Mouse (Mus musculus): Measurements from ENCODE around the gene Trim7. TPM values are rescaled to one million over a fixed set of nuclear protein-coding genes. Genes with fewer than 3 reads are reported as not detected.

The Trim7 gene
- polyA plus RNA-seq, 1 experiment from 2014 or later, result 3.0 TPM

DNA sequence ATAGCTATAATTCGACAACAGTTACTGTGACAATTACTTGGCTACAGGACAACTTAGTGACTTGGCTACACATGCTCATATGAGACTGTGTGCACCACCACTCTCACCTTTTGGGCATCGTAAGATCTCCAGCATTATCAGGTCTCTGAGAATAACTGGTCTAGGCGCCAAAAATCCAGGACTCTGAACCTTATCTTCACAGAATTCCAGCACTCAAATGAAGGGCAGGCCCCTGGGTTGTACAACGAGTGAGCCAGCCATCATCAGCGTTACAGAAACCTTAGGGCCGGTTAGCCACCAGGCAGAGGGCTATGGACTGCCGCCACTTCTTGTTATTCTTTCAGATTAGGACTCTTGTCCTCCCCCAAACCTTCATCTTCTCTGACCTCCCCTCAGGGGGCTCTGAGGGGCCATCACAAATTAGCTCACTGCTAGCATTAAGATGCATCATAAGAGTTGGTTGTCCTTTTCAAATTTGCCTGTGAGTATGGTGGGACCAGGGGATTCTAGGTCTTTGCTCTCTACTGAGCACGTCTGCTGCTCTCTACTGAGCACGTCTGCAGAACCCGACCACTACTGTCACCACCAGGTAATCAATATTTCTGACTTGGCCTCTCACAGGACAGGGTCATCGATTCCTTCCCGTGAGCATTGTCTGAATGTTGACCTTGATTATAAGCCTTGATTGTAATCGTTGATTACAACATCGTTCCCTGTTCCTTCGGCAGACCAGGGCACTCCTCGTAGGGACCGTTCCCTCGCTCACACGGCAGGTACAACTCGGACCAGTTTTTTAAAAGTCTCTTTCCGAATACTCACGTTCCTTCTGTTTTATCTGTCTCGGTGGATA, 26.9 kb downstream of the Trim7 start:
- peak overlapping the region; percentile 46 for H3K4me3 ChIP-seq (ENCODE audit: low read depth, low read length)
- H3K9ac ChIP-seq (ENCODE audit: low read length), result peak overlapping the region; percentile 53

DNA sequence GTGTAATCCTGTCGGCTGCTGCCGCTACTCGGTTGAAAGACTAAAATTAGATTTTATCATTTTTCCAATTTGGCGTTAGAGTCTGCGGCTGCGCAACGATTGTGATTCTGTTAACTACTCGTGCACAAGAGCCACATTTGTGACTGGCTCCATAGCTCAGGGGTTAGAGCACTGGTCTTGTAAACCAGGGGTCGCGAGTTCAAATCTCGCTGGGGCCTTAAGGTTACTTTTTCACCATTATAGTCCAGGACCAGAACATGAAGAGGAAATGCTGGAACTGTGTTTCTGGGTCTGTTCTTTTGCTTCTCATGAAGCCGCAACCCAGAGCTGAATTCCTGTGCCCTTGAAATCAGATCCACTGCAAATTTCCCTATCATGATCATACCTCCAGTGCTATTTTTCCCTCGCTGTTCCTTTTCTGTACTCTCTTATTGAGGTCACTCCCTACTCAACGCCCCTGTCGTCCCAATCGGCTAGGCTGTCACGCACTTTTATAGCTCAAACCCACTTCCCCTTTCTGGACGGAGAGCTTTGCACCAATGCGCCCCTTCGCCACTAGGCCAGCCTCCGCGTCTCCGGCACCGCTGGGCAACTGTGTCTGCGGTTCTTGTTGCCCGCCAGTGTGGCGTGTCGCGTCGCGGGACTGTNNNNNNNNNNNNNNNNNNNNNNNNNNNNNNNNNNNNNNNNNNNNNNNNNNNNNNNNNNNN, 27.7 kb downstream of the Trim7 start:
- peak overlapping the region; percentile 46 for H3K4me3 ChIP-seq (ENCODE audit: low read depth, low read length)
- H3K27ac ChIP-seq (replicated peaks), result no peak overlapping the region; the same call in 1 of the 2 replicates
- no peaks in the 10 kb centered on the region for H3K9me3 ChIP-seq (ENCODE audit: control insufficient read depth, low read length)
- ATAC-seq (ENCODE audit: low FRiP score, low TSS enrichment) (peak; percentile 53; the same call in 1 of the 2 replicates), DNase-seq (ENCODE audit: low spot score) (peak; percentile 76)
- no peaks in the 10 kb centered on the region for H3K36me3 ChIP-seq (ENCODE audit: control insufficient read depth, insufficient read depth, low read length)
- WGBS, result 2% methylated on average over 31 of the region's 31 CpGs
- 0 out of 2 replicates have a peak overlapping the region, but pooled peaks have one; percentile 41 for H3K9ac ChIP-seq (ENCODE audit: low read length)
- H3K4me1 ChIP-seq (replicated peaks; ENCODE audit: control insufficient read depth, insufficient read depth), result no peaks in the 10 kb centered on the region
- no peak for TF ChIP-seq EP300 (optimal IDR thresholded peaks at IDR 0.05)
- peak; percentile 32 for TF ChIP-seq CTCF (IDR thresholded peaks at IDR 0.05; ENCODE audit: low read depth)
- no peaks in the 10 kb centered on the region for H3K27me3 ChIP-seq (ENCODE audit: control insufficient read depth, insufficient read depth, low read length)
- H3K4me2 ChIP-seq (replicated peaks; ENCODE audit: low read depth), result peak overlapping the region; percentile 78

More for the DNA sequence above, 26.9 kb downstream of the Trim7 start:
- DNase-seq (ENCODE audit: low spot score) (no peak), ATAC-seq (ENCODE audit: low FRiP score, low TSS enrichment) (no peak)
- WGBS, result 10% methylated on average over 23 of the region's 23 CpGs
- no peak overlapping the region for H3K27ac ChIP-seq (replicated peaks)
- peak overlapping the region; percentile 78 for H3K4me2 ChIP-seq (replicated peaks; ENCODE audit: low read depth)
- H3K27me3 ChIP-seq (ENCODE audit: control insufficient read depth, insufficient read depth, low read length), result no peaks in the 10 kb centered on the region
- H3K9me3 ChIP-seq (ENCODE audit: control insufficient read depth, low read length), result no peaks in the 10 kb centered on the region
- no peaks in the 10 kb centered on the region for H3K4me1 ChIP-seq (replicated peaks; ENCODE audit: control insufficient read depth, insufficient read depth)
- TF ChIP-seq EP300 (optimal IDR thresholded peaks at IDR 0.05), result no peak
- TF ChIP-seq CTCF (IDR thresholded peaks at IDR 0.05; ENCODE audit: low read depth), result no peak
- no peaks in the 10 kb centered on the region for H3K36me3 ChIP-seq (ENCODE audit: control insufficient read depth, insufficient read depth, low read length)

DNA sequence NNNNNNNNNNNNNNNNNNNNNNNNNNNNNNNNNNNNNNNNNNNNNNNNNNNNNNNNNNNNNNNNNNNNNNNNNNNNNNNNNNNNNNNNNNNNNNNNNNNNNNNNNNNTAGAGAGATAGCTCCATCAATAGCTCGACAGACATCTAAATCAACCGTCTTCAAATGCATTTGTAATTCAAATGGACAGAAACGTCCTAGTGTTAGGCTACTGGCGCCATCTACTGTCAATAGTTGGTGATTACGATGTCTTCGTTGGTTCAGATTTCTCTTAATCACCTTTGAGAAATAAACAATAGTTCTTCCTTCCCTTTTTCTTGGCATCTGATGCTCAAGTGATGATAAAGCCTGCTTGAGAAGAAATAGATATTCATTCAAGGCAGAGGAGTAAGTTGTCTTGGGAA, 33.1 kb downstream of the Trim7 start:
- TF ChIP-seq EP300 (optimal IDR thresholded peaks at IDR 0.05), result no peak
- peak; percentile 94 for TF ChIP-seq CTCF (IDR thresholded peaks at IDR 0.05; ENCODE audit: low read depth)
- H3K9ac ChIP-seq (ENCODE audit: low read length), result no peak overlapping the region
- 0% methylated on average over 6 of the region's 6 CpGs for WGBS
- H3K27ac ChIP-seq (replicated peaks), result no peak overlapping the region
- H3K36me3 ChIP-seq (ENCODE audit: control insufficient read depth, insufficient read depth, low read length), result no peaks in the 10 kb centered on the region
- no peaks in the 10 kb centered on the region for H3K9me3 ChIP-seq (ENCODE audit: control insufficient read depth, low read length)
- DNase-seq (ENCODE audit: low spot score) (peak; percentile 44), ATAC-seq (ENCODE audit: low FRiP score, low TSS enrichment) (no peak)
- no peaks in the 10 kb centered on the region for H3K4me1 ChIP-seq (replicated peaks; ENCODE audit: control insufficient read depth, insufficient read depth)
- no peak overlapping the region for H3K4me3 ChIP-seq (ENCODE audit: low read depth, low read length)
- H3K27me3 ChIP-seq (ENCODE audit: control insufficient read depth, insufficient read depth, low read length), result no peaks in the 10 kb centered on the region
- H3K4me2 ChIP-seq (replicated peaks; ENCODE audit: low read depth), result peak overlapping the region; percentile 78; the same call in 1 of the 2 replicates

- 88% methylated on average over 1 of the region's 1 CpGs for WGBS
- TF ChIP-seq EP300 (optimal IDR thresholded peaks at IDR 0.05) (no peak), CTCF (IDR thresholded peaks at IDR 0.05; ENCODE audit: low read depth) (0 out of 2 replicates have a peak, but pooled peaks have one; percentile 13)
Observed at GRCm38 (mm10) chr11:48862784-48863319, 36.9 kb downstream of the Trim7 start.

DNA sequence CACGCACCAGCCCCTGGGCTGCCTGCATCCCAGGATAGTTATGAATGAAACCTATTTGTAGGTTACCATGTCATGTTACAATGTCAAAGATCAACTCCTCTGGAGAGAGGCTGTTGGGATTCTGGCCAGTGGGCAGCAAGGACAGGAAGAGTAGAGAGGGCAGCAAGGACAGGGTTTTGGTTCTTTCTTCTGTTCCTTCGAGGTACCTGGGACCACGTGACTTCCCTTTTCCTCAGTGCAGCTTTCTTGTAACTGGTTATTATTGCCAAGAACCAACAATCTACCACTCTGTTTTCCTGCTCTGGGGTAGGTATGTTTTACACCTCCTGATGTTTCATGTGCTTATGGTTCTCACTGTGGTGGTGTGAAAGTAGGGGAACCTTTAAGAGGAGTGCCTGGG, 37.9 kb downstream of the Trim7 start:
- no peak for TF ChIP-seq EP300 (optimal IDR thresholded peaks at IDR 0.05)
- no peak for TF ChIP-seq CTCF (IDR thresholded peaks at IDR 0.05; ENCODE audit: low read depth)
- H3K9me3 ChIP-seq (ENCODE audit: control insufficient read depth, low read length), result no peaks in the 10 kb centered on the region
- H3K27me3 ChIP-seq (ENCODE audit: control insufficient read depth, insufficient read depth, low read length), result no peaks in the 10 kb centered on the region
- no peak overlapping the region for H3K4me3 ChIP-seq (ENCODE audit: low read depth, low read length)
- no peaks in the 10 kb centered on the region for H3K4me1 ChIP-seq (replicated peaks; ENCODE audit: control insufficient read depth, insufficient read depth)
- peaks cover 6% of the 10 kb centered on the region; the same call in 1 of the 2 replicates for H3K36me3 ChIP-seq (ENCODE audit: control insufficient read depth, insufficient read depth, low read length)
- no peak overlapping the region for H3K27ac ChIP-seq (replicated peaks)
- ATAC-seq (ENCODE audit: low FRiP score, low TSS enrichment) (no peak), DNase-seq (ENCODE audit: low spot score) (no peak)
- WGBS, result 82% methylated on average over 3 of the region's 3 CpGs
- H3K4me2 ChIP-seq (replicated peaks; ENCODE audit: low read depth), result no peak overlapping the region
- no peak overlapping the region for H3K9ac ChIP-seq (ENCODE audit: low read length)

More at GRCm38 (mm10) chr11:48862784-48863319, 36.9 kb downstream of the Trim7 start:
- no peak overlapping the region for H3K27ac ChIP-seq (replicated peaks)
- no peak overlapping the region for H3K4me2 ChIP-seq (replicated peaks; ENCODE audit: low read depth)
- ATAC-seq (ENCODE audit: low FRiP score, low TSS enrichment) (no peak), DNase-seq (ENCODE audit: low spot score) (no peak)
- H3K27me3 ChIP-seq (ENCODE audit: control insufficient read depth, insufficient read depth, low read length), result no peaks in the 10 kb centered on the region
- H3K4me3 ChIP-seq (ENCODE audit: low read depth, low read length), result no peak overlapping the region
- H3K9ac ChIP-seq (ENCODE audit: low read length), result no peak overlapping the region
- no peaks in the 10 kb centered on the region for H3K9me3 ChIP-seq (ENCODE audit: control insufficient read depth, low read length)
- no peaks in the 10 kb centered on the region for H3K4me1 ChIP-seq (replicated peaks; ENCODE audit: control insufficient read depth, insufficient read depth)
- H3K36me3 ChIP-seq (ENCODE audit: control insufficient read depth, insufficient read depth, low read length), result peaks cover 6% of the 10 kb centered on the region; the same call in 1 of the 2 replicates
